8 mouse cellular contexts compared by ENCODE assay signal in the genomic region with DNA sequence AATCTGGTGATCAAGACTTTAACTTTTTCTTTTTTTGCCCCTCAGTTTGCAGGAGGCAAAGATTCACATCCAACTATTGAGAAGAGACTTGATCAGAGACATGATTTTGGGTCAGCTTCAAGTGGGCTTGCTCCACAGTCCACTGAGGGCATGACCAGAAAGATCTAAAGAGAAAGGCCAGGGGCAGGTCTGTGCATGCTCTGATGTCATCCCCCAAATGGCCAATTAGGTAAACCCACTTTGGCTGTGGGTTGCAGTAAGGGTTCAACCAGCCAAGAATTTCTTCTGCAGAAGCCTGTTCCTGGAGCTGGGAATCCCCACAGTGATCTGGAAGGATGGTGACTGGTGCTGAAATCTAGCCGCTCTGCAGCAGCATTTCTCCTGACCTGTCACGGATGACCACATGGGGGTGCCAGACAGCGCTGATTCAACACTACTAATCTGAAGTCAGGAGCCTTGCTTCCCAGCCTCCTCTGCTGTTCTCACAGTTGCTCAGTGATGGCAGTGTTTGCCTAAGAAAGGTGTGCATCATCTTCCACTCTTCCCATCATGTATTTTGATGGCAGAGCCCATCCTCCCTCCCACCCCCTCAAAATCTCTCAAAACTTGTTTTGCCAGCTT. TPM values are rescaled to one million over a fixed set of nuclear protein-coding genes. Genes with fewer than 3 reads are reported as not detected.
A peak's percentile ranks its signal among the peaks of the same experiment; 100 is the strongest.
DNase-seq lines count a peak whose midpoint lies in the region; ATAC-seq and TF ChIP-seq lines count a peak whose summit lies in the region.

No protein-coding gene starts in this region.

- no peak overlapping the region for H3K27ac ChIP-seq in heart, embryonic 10.5 days
- no peak overlapping the region for H3K27ac ChIP-seq in intestine, postnatal 0 days (ENCODE audit: low read depth, low read length)
- H3K27ac ChIP-seq in limb, embryonic 11.5 days (replicated peaks; ENCODE audit: low read depth, low read length), result no peak overlapping the region
- H3K27ac ChIP-seq in midbrain, postnatal 0 days (ENCODE audit: low read depth, low read length), result no peak overlapping the region

- no peak overlapping the region for H3K4me2 ChIP-seq in intestine, postnatal 0 days (replicated peaks; ENCODE audit: low read depth)
- no peak overlapping the region for H3K4me2 ChIP-seq in limb, embryonic 11.5 days (ENCODE audit: low read depth, severe bottlenecking)
- no peak overlapping the region for H3K4me2 ChIP-seq in midbrain, postnatal 0 days (ENCODE audit: low read depth, low read length, poor library complexity, severe bottlenecking)

- no peaks in the 10 kb centered on the region for H3K27me3 ChIP-seq in heart, embryonic 10.5 days (ENCODE audit: insufficient read depth, poor library complexity, severe bottlenecking)
- no peaks in the 10 kb centered on the region for H3K27me3 ChIP-seq in intestine, postnatal 0 days (replicated peaks; ENCODE audit: control insufficient read depth, insufficient read depth, low read length)
- no peaks in the 10 kb centered on the region for H3K27me3 ChIP-seq in limb, embryonic 11.5 days (ENCODE audit: control insufficient read depth, insufficient read depth, low read length)
- H3K27me3 ChIP-seq in midbrain, postnatal 0 days (ENCODE audit: insufficient read depth, low read length), result no peaks in the 10 kb centered on the region

- H3K4me1 ChIP-seq in heart, embryonic 10.5 days, result no peaks in the 10 kb centered on the region
- H3K4me1 ChIP-seq in intestine, postnatal 0 days (replicated peaks; ENCODE audit: control insufficient read depth, insufficient read depth, low read length), result 0 out of 2 replicates have a peak, but pooled peaks cover 2% of the 10 kb centered on the region
- H3K4me1 ChIP-seq in limb, embryonic 11.5 days (ENCODE audit: control insufficient read depth, insufficient read depth, low read length), result no peaks in the 10 kb centered on the region
- H3K4me1 ChIP-seq in midbrain, postnatal 0 days (ENCODE audit: insufficient read depth, low read length), result no peaks in the 10 kb centered on the region

- peaks cover 39% of the 10 kb centered on the region for H3K36me3 ChIP-seq in heart, embryonic 10.5 days
- H3K36me3 ChIP-seq in intestine, postnatal 0 days (ENCODE audit: control insufficient read depth, insufficient read depth), result peaks cover 19% of the 10 kb centered on the region
- H3K36me3 ChIP-seq in limb, embryonic 11.5 days (ENCODE audit: control insufficient read depth, insufficient read depth, low read length), result no peaks in the 10 kb centered on the region; the same call in 1 of the 2 replicates
- H3K36me3 ChIP-seq in midbrain, postnatal 0 days (ENCODE audit: insufficient read depth, low read length), result peaks cover 12% of the 10 kb centered on the region; the same call in 1 of the 2 replicates

- WGBS in heart, embryonic 10.5 days, result 6% methylated on average over 3 of the region's 3 CpGs
- WGBS in intestine, postnatal 0 days, result 19% methylated on average over 3 of the region's 3 CpGs
- 14% methylated on average over 3 of the region's 3 CpGs for WGBS in limb, embryonic 11.5 days
- 5% methylated on average over 3 of the region's 3 CpGs for WGBS in midbrain, postnatal 0 days

- H3K9me3 ChIP-seq in heart, embryonic 10.5 days, result no peaks in the 10 kb centered on the region
- no peaks in the 10 kb centered on the region for H3K9me3 ChIP-seq in intestine, postnatal 0 days (ENCODE audit: control insufficient read depth)
- H3K9me3 ChIP-seq in limb, embryonic 11.5 days (ENCODE audit: control insufficient read depth, low read length), result no peaks in the 10 kb centered on the region
- H3K9me3 ChIP-seq in midbrain, postnatal 0 days (ENCODE audit: low read length), result no peaks in the 10 kb centered on the region

- no peak overlapping the region for H3K4me3 ChIP-seq in heart, embryonic 10.5 days
- no peak overlapping the region for H3K4me3 ChIP-seq in intestine, postnatal 0 days (ENCODE audit: low read depth, low read length)
- H3K4me3 ChIP-seq in limb, embryonic 11.5 days (ENCODE audit: low read depth, low read length), result no peak overlapping the region
- no peak overlapping the region for H3K4me3 ChIP-seq in midbrain, postnatal 0 days (ENCODE audit: low read depth, low read length)

- no peak overlapping the region; the same call in 1 of the 2 replicates for H3K9ac ChIP-seq in intestine, postnatal 0 days (ENCODE audit: low read depth, low read length)
- H3K9ac ChIP-seq in limb, embryonic 11.5 days (ENCODE audit: low read length), result no peak overlapping the region
- no peak overlapping the region for H3K9ac ChIP-seq in midbrain, postnatal 0 days (replicated peaks; ENCODE audit: low read length, poor library complexity, severe bottlenecking)

- ATAC-seq in intestine, postnatal 0 days, result peak; percentile 76
- ATAC-seq in limb, embryonic 11.5 days (ENCODE audit: insufficient number of reproducible peaks, low FRiP score, low TSS enrichment, low read depth), result no peak
- ATAC-seq in midbrain, postnatal 0 days (ENCODE audit: low FRiP score), result peak; percentile 57; the same call in 1 of the 2 replicates

- DNase-seq in heart, adult 11 months, result peak; percentile 91
- no peak for DNase-seq in heart, embryonic 10.5 days (ENCODE audit: low spot score)
- peak; percentile 51 to 71 for DNase-seq in cerebellum, postnatal 4 days (ENCODE audit: low spot score in 2 of 2)
- DNase-seq in gastrocnemius, postnatal 10 days, result peak; percentile 61
- peak; percentile 74 for DNase-seq in limb, embryonic 11.5 days (ENCODE audit: low spot score)
- peak; percentile 73 for DNase-seq in midbrain, postnatal 0 days (ENCODE audit: low spot score)
- peak; percentile 41 to 59 for DNase-seq in spleen, postnatal 14 days (ENCODE audit: low spot score in 2 of 2)

- peak; percentile 88 for TF ChIP-seq CTCF in intestine, postnatal 0 days (IDR thresholded peaks at IDR 0.05; ENCODE audit: low read depth)
- TF ChIP-seq CTCF in midbrain, postnatal 0 days (IDR thresholded peaks at IDR 0.05), result peak; percentile 72

RNA-seq across cellular contexts. Expression of a gene that starts 39.8 kb away (rescaled TPM):
- 11.9 and 13.6 TPM in 2 replicates for polyA plus RNA-seq in heart, embryonic 10.5 days (2016; fragmentation: Nextera tagmentation; extraction: Ambion mirVana)
- total RNA-seq in gastrocnemius, postnatal 10 days (2021), result 1 to 10 TPM; 4.3 to 6.2 TPM
- 4.0 and 4.5 TPM in 2 replicates for polyA plus RNA-seq in intestine, postnatal 0 days (2015; fragmentation: Nextera tagmentation; extraction: Ambion mirVana)
- polyA plus RNA-seq in limb, embryonic 11.5 days (2014; fragmentation: Nextera tagmentation; extraction: Ambion mirVana), result 25.5 and 25.7 TPM in 2 replicates
- 16.2 and 23.9 TPM in 2 replicates for total RNA-seq in midbrain, postnatal 0 days (2014; rRNA removed)
- polyA plus RNA-seq in midbrain, postnatal 0 days (2015; fragmentation: Nextera tagmentation; extraction: Ambion mirVana), result 9.4 and 10.2 TPM in 2 replicates
